Mouse (Mus musculus): ENCODE measurements at regions not wholly inside any gene's neighbourhood (a gene's known extent, or its start where the extent isn't known, plus 50 kb on each side); places are given as distances from the start of the nearest gene placed in this dataset.

GRCm38 (mm10) chr14:98829958-98830633 is 164.0 kb downstream of the Rpl36a-ps1 start:
- peak; percentile 20 for DNase-seq
- no peak overlapping the region; the same call in 1 of the 2 replicates for H3K27ac ChIP-seq (replicated peaks; ENCODE audit: low read depth, low read length)
- 45% methylated on average over 5 of the region's 5 CpGs for WGBS

GRCm38 (mm10) chr14:98827490-98827889 is 166.6 kb downstream of the Rpl36a-ps1 start:
- no peaks in the 10 kb centered on the region for H3K9me3 ChIP-seq (ENCODE audit: control insufficient read depth, low read length)
- DNase-seq (no peak), ATAC-seq (ENCODE audit: low FRiP score, low TSS enrichment) (no peak)
- H3K4me2 ChIP-seq (ENCODE audit: low read length): no peak overlapping the region
- H3K27ac ChIP-seq (replicated peaks; ENCODE audit: low read depth, low read length): no peak overlapping the region
- H3K36me3 ChIP-seq (ENCODE audit: control insufficient read depth, insufficient read depth, low read length): no peaks in the 10 kb centered on the region
- no peak overlapping the region for H3K9ac ChIP-seq (replicated peaks; ENCODE audit: low read length)
- 94% methylated on average over 2 of the region's 2 CpGs for WGBS
- H3K27me3 ChIP-seq (ENCODE audit: control insufficient read depth, insufficient read depth, low read length): no peaks in the 10 kb centered on the region
- H3K4me1 ChIP-seq (ENCODE audit: control insufficient read depth, insufficient read depth, low read length): no peaks in the 10 kb centered on the region
- no peak overlapping the region for H3K4me3 ChIP-seq (replicated peaks; ENCODE audit: low read depth, low read length)

More at GRCm38 (mm10) chr14:98829958-98830633, 164.0 kb downstream of the Rpl36a-ps1 start:
- Histone ChIP-seq H3K27me3 (ENCODE audit: control insufficient read depth, insufficient read depth, low read length) (no peaks in the 10 kb centered on the region), H3K4me1 (ENCODE audit: control insufficient read depth, insufficient read depth, low read length) (no peaks in the 10 kb centered on the region), H3K4me2 (ENCODE audit: low read length) (no peak overlapping the region), H3K9ac (replicated peaks; ENCODE audit: low read length) (no peak overlapping the region), H3K4me3 (replicated peaks; ENCODE audit: low read depth, low read length) (no peak overlapping the region), H3K36me3 (ENCODE audit: control insufficient read depth, insufficient read depth, low read length) (no peaks in the 10 kb centered on the region), H3K9me3 (ENCODE audit: control insufficient read depth, low read length) (no peaks in the 10 kb centered on the region)
- ATAC-seq (ENCODE audit: low FRiP score, low TSS enrichment): no peak

GRCm38 (mm10) chr14:98813657-98814056 is 180.5 kb downstream of the Rpl36a-ps1 start:
- DNase-seq (no peak), ATAC-seq (ENCODE audit: low FRiP score, low TSS enrichment) (no peak)
- no peaks in the 10 kb centered on the region for H3K36me3 ChIP-seq (ENCODE audit: control insufficient read depth, insufficient read depth, low read length)
- H3K9ac ChIP-seq (replicated peaks; ENCODE audit: low read length): no peak overlapping the region
- WGBS: 56% methylated on average over 5 of the region's 5 CpGs
- H3K4me1 ChIP-seq (ENCODE audit: control insufficient read depth, insufficient read depth, low read length): no peaks in the 10 kb centered on the region
- no peaks in the 10 kb centered on the region for H3K27me3 ChIP-seq (ENCODE audit: control insufficient read depth, insufficient read depth, low read length)
- H3K4me2 ChIP-seq (ENCODE audit: low read length): no peak overlapping the region
- H3K9me3 ChIP-seq (ENCODE audit: control insufficient read depth, low read length): no peaks in the 10 kb centered on the region
- no peak overlapping the region for H3K27ac ChIP-seq (replicated peaks; ENCODE audit: low read depth, low read length)
- no peak overlapping the region for H3K4me3 ChIP-seq (replicated peaks; ENCODE audit: low read depth, low read length)

- DNase-seq: peak; percentile 29
Observed at GRCm38 (mm10) chr14:98810259-98811042, 183.7 kb downstream of the Rpl36a-ps1 start.

GRCm38 (mm10) chr14:98808117-98808516 is 186.0 kb downstream of the Rpl36a-ps1 start:
- no peak overlapping the region for H3K9ac ChIP-seq (replicated peaks; ENCODE audit: low read length)
- DNase-seq (no peak), ATAC-seq (ENCODE audit: low FRiP score, low TSS enrichment) (no peak)
- WGBS: 85% methylated on average over 1 of the region's 1 CpGs
- no peaks in the 10 kb centered on the region for H3K9me3 ChIP-seq (ENCODE audit: control insufficient read depth, low read length)
- no peaks in the 10 kb centered on the region for H3K36me3 ChIP-seq (ENCODE audit: control insufficient read depth, insufficient read depth, low read length)
- no peak overlapping the region for H3K4me3 ChIP-seq (replicated peaks; ENCODE audit: low read depth, low read length)
- no peaks in the 10 kb centered on the region for H3K27me3 ChIP-seq (ENCODE audit: control insufficient read depth, insufficient read depth, low read length)
- H3K4me1 ChIP-seq (ENCODE audit: control insufficient read depth, insufficient read depth, low read length): no peaks in the 10 kb centered on the region
- no peak overlapping the region for H3K27ac ChIP-seq (replicated peaks; ENCODE audit: low read depth, low read length)
- H3K4me2 ChIP-seq (ENCODE audit: low read length): no peak overlapping the region

More at GRCm38 (mm10) chr14:98810259-98811042, 183.7 kb downstream of the Rpl36a-ps1 start:
- H3K4me3 ChIP-seq (replicated peaks; ENCODE audit: low read depth, low read length): no peak overlapping the region
- no peaks in the 10 kb centered on the region for H3K4me1 ChIP-seq (ENCODE audit: control insufficient read depth, insufficient read depth, low read length)
- 80% methylated on average over 3 of the region's 3 CpGs for WGBS
- H3K4me2 ChIP-seq (ENCODE audit: low read length): no peak overlapping the region
- no peak overlapping the region for H3K9ac ChIP-seq (replicated peaks; ENCODE audit: low read length)
- no peaks in the 10 kb centered on the region for H3K9me3 ChIP-seq (ENCODE audit: control insufficient read depth, low read length)
- no peak overlapping the region for H3K27ac ChIP-seq (replicated peaks; ENCODE audit: low read depth, low read length)
- H3K36me3 ChIP-seq (ENCODE audit: control insufficient read depth, insufficient read depth, low read length): no peaks in the 10 kb centered on the region
- ATAC-seq (ENCODE audit: low FRiP score, low TSS enrichment): peak; percentile 31; the same call in 1 of the 2 replicates
- no peaks in the 10 kb centered on the region for H3K27me3 ChIP-seq (ENCODE audit: control insufficient read depth, insufficient read depth, low read length)

- Histone ChIP-seq H3K9ac (replicated peaks; ENCODE audit: low read length) (no peak overlapping the region), H3K27ac (replicated peaks; ENCODE audit: low read depth, low read length) (no peak overlapping the region), H3K9me3 (ENCODE audit: control insufficient read depth, low read length) (no peaks in the 10 kb centered on the region), H3K27me3 (ENCODE audit: control insufficient read depth, insufficient read depth, low read length) (no peaks in the 10 kb centered on the region), H3K4me3 (replicated peaks; ENCODE audit: low read depth, low read length) (no peak overlapping the region), H3K4me2 (ENCODE audit: low read length) (no peak overlapping the region), H3K4me1 (ENCODE audit: control insufficient read depth, insufficient read depth, low read length) (no peaks in the 10 kb centered on the region), H3K36me3 (ENCODE audit: control insufficient read depth, insufficient read depth, low read length) (no peaks in the 10 kb centered on the region)
- WGBS: 67% methylated on average over 6 of the region's 6 CpGs
- DNase-seq (no peak), ATAC-seq (ENCODE audit: low FRiP score, low TSS enrichment) (no peak)
Observed at GRCm38 (mm10) chr14:98805066-98805465, 189.1 kb downstream of the Rpl36a-ps1 start.

- Histone ChIP-seq H3K36me3 (ENCODE audit: control insufficient read depth, insufficient read depth, low read length) (no peaks in the 10 kb centered on the region), H3K4me3 (replicated peaks; ENCODE audit: low read depth, low read length) (no peak overlapping the region), H3K4me2 (ENCODE audit: low read length) (no peak overlapping the region), H3K9me3 (ENCODE audit: control insufficient read depth, low read length) (no peaks in the 10 kb centered on the region), H3K4me1 (ENCODE audit: control insufficient read depth, insufficient read depth, low read length) (no peaks in the 10 kb centered on the region), H3K27ac (replicated peaks; ENCODE audit: low read depth, low read length) (no peak overlapping the region), H3K9ac (replicated peaks; ENCODE audit: low read length) (no peak overlapping the region), H3K27me3 (ENCODE audit: control insufficient read depth, insufficient read depth, low read length) (no peaks in the 10 kb centered on the region)
- DNase-seq (no peak), ATAC-seq (ENCODE audit: low FRiP score, low TSS enrichment) (no peak)
- WGBS: 88% methylated on average over 2 of the region's 2 CpGs
Observed at GRCm38 (mm10) chr14:98801293-98801692, 192.8 kb downstream of the Rpl36a-ps1 start.

GRCm38 (mm10) chr14:98791970-98792369 is 202.1 kb downstream of the Rpl36a-ps1 start:
- Histone ChIP-seq H3K9ac (replicated peaks; ENCODE audit: low read length) (no peak overlapping the region), H3K4me3 (replicated peaks; ENCODE audit: low read depth, low read length) (no peak overlapping the region), H3K27me3 (ENCODE audit: control insufficient read depth, insufficient read depth, low read length) (no peaks in the 10 kb centered on the region), H3K9me3 (ENCODE audit: control insufficient read depth, low read length) (no peaks in the 10 kb centered on the region), H3K4me2 (ENCODE audit: low read length) (no peak overlapping the region), H3K27ac (replicated peaks; ENCODE audit: low read depth, low read length) (no peak overlapping the region), H3K4me1 (ENCODE audit: control insufficient read depth, insufficient read depth, low read length) (0 out of 2 replicates have a peak, but pooled peaks cover 5% of the 10 kb centered on the region), H3K36me3 (ENCODE audit: control insufficient read depth, insufficient read depth, low read length) (no peaks in the 10 kb centered on the region)
- 37% methylated on average over 4 of the region's 4 CpGs for WGBS
- DNase-seq (no peak), ATAC-seq (ENCODE audit: low FRiP score, low TSS enrichment) (no peak)

Data from midbrain, embryonic 14.5 days (tissue).